Mouse (Mus musculus): ENCODE results near the gene C1qa. TPM values are rescaled to one million over a fixed set of nuclear protein-coding genes. Genes with fewer than 3 reads are reported as not detected.

The C1qa gene
- polyA plus RNA-seq, 1 experiment, result 258 TPM

DNA sequence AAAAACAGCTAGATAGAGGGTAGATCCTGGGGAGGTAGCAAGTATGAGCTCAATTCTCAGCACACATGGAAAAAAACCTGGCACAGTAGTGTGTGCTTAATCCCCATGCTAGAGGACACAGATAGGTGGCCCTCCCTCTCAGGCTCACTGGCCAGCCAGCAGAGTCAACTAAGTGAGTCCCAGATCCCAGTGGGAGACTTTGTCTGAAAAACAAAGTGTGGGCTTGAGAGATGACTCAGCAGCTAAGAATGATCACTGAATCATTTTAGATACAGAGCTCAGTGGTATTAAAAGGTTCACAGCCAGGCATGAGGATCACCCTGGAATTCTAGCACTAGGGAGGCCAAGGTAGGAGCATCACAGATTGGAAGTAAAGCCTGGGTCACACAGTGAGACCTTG lies 9.2 kb upstream of the C1qa start:
- TF ChIP-seq POLR2A (IDR thresholded peaks at IDR 0.05; ENCODE audit: control insufficient read depth, extremely low read depth, insufficient read depth, low read length, poor library complexity), result no peak
- no peak for TF ChIP-seq CTCF (IDR thresholded peaks at IDR 0.05; ENCODE audit: borderline replicate concordance, control insufficient read depth, extremely low read depth, insufficient read depth, low read length, poor library complexity)
- Histone ChIP-seq H3K27ac (ENCODE audit: control insufficient read depth, insufficient read depth, low read length) (no peak overlapping the region), H3K36me3 (ENCODE audit: control insufficient read depth, insufficient read depth, low read length) (no peaks in the 10 kb centered on the region), H3K4me3 (ENCODE audit: control insufficient read depth, insufficient read depth, low read length) (no peak overlapping the region), H3K4me1 (replicated peaks; ENCODE audit: control insufficient read depth, insufficient read depth, low read length) (no peaks in the 10 kb centered on the region), H3K27me3 (ENCODE audit: control insufficient read depth, insufficient read depth, low read length) (peaks cover 6% of the 10 kb centered on the region)
- no peak for DNase-seq

DNA sequence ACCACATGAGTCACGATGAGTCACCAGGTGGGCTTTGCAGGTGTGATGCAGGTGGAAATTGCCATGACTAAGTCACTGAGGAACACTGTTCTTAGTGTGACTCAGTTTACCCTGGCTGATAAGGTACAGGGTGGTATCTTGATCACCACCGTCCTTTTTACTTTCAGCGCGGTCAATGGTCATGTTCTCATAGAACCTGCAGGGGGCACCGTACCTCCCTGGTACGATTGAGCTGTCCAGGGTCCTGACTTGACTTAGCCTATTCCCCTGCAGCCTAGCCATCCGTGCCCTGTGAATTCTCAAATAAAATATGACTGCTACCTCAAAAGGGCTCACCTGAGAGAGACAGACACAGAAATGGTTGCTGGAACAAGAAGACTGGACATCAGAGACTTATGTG lies 8.4 kb upstream of the C1qa start:
- H3K27me3 ChIP-seq (ENCODE audit: control insufficient read depth, insufficient read depth, low read length), result peaks cover 6% of the 10 kb centered on the region
- peak; percentile 26 for DNase-seq
- H3K36me3 ChIP-seq (ENCODE audit: control insufficient read depth, insufficient read depth, low read length), result no peaks in the 10 kb centered on the region
- no peaks in the 10 kb centered on the region for H3K4me1 ChIP-seq (replicated peaks; ENCODE audit: control insufficient read depth, insufficient read depth, low read length)
- no peak overlapping the region for H3K4me3 ChIP-seq (ENCODE audit: control insufficient read depth, insufficient read depth, low read length)
- WGBS, result 20% methylated on average over 7 of the region's 7 CpGs
- no peak for TF ChIP-seq POLR2A (IDR thresholded peaks at IDR 0.05; ENCODE audit: control insufficient read depth, extremely low read depth, insufficient read depth, low read length, poor library complexity)
- TF ChIP-seq CTCF (IDR thresholded peaks at IDR 0.05; ENCODE audit: borderline replicate concordance, control insufficient read depth, extremely low read depth, insufficient read depth, low read length, poor library complexity), result peak; percentile 46; the same call in 1 of the 2 replicates
- no peak overlapping the region for H3K27ac ChIP-seq (ENCODE audit: control insufficient read depth, insufficient read depth, low read length)

DNA sequence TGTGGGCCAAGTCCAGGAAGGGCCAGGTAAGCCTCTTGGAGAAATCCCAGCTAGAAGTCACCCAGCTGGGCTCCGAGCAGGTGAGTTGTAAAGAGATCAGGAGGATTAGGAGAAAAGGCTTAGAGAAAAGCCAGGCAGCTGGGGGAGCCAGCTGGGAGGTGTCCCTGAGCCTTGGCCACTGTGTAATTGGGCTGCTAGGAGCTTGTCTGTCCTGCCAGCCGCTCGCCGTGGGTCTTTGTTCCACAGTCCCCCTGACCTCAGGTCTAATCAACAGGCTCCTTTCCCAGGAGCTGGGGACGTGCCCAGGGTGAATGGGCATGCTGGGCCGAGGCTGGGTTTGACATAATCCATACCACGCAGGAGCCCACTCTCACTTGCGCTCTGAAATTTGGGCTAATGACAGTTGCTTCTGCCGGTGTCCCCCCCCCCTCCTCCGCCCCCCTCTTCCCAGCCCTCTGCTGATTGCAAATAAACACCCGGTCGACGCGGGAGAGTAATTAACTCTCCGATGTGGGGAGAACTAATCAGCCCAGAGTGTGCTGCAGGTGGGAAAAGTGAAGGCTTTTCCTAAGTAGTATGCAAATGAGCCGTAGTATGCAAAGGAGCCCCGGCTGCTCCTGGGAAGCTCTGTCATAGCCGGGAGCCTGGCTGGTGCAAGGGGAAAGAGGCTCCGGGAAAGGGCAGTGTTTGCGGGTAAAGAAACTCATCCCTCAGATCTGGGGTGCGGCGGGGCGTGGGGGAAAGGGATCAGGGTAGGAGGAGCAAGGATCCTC lies 6.3 kb upstream of the C1qa start:
- H3K36me3 ChIP-seq (ENCODE audit: control insufficient read depth, insufficient read depth, low read length), result no peaks in the 10 kb centered on the region
- H3K4me1 ChIP-seq (replicated peaks; ENCODE audit: control insufficient read depth, insufficient read depth, low read length), result no peaks in the 10 kb centered on the region
- WGBS, result 6% methylated on average over 23 of the region's 23 CpGs
- DNase-seq, result no peak
- no peak overlapping the region for H3K27ac ChIP-seq (ENCODE audit: control insufficient read depth, insufficient read depth, low read length)
- TF ChIP-seq CTCF (IDR thresholded peaks at IDR 0.05; ENCODE audit: borderline replicate concordance, control insufficient read depth, extremely low read depth, insufficient read depth, low read length, poor library complexity) (no peak), POLR2A (IDR thresholded peaks at IDR 0.05; ENCODE audit: control insufficient read depth, extremely low read depth, insufficient read depth, low read length, poor library complexity) (no peak)
- H3K27me3 ChIP-seq (ENCODE audit: control insufficient read depth, insufficient read depth, low read length), result peaks cover 6% of the 10 kb centered on the region
- H3K4me3 ChIP-seq (ENCODE audit: control insufficient read depth, insufficient read depth, low read length), result no peak overlapping the region

DNA sequence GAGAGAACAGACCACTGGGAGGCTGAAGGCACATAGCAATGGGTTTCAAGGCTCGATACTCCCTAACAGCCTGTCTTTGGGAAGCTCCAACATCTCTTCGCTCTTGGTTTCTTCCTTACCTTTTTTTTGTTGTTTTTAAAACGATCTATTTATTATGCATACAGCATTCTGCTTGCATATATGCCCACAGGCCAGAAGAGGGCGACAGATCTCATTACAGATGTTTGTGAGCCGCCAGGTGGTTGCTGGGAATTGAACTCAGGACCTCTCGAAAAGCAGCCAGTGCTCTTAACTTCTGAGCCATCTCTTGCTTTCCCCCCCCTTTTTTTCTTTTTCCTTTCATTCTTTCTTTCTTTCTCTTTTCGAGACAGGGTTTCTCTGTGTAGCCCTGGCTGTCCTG lies 551 bp upstream of the C1qa start:
- no peak overlapping the region for H3K27ac ChIP-seq (ENCODE audit: control insufficient read depth, insufficient read depth, low read length)
- H3K36me3 ChIP-seq (ENCODE audit: control insufficient read depth, insufficient read depth, low read length), result no peaks in the 10 kb centered on the region
- H3K4me1 ChIP-seq (replicated peaks; ENCODE audit: control insufficient read depth, insufficient read depth, low read length), result no peaks in the 10 kb centered on the region
- 66% methylated on average over 7 of the region's 7 CpGs for WGBS
- no peak for TF ChIP-seq POLR2A (IDR thresholded peaks at IDR 0.05; ENCODE audit: control insufficient read depth, extremely low read depth, insufficient read depth, low read length, poor library complexity)
- no peak for TF ChIP-seq CTCF (IDR thresholded peaks at IDR 0.05; ENCODE audit: borderline replicate concordance, control insufficient read depth, extremely low read depth, insufficient read depth, low read length, poor library complexity)
- no peak overlapping the region for H3K4me3 ChIP-seq (ENCODE audit: control insufficient read depth, insufficient read depth, low read length)
- no peak for DNase-seq
- no peaks in the 10 kb centered on the region for H3K27me3 ChIP-seq (ENCODE audit: control insufficient read depth, insufficient read depth, low read length)

DNA sequence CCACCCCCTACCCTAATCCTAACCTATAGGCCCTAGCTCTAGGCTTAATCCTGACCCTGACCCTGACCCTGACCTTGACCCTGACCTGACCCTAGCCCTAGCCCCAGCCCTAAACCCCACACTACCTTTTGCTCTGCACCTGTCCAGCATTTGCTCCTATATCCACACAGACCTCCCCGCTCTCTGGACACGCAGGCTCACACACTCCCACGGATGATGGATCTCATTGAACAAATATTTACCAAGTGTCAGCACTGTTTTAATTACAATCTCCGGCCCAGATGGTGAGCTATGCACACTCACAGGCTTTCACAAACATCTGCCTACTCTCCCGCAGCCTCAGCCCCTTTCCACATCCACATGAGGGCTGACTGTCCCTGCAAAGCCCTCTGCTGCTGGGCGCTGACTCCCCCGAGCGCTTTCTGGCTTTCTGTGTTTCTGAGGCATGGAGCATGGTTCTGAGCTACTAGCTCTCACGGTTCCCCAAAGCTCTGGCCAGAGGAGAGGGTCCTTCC lies 462 bp downstream of the C1qa start:
- no peak overlapping the region for H3K27ac ChIP-seq (ENCODE audit: control insufficient read depth, insufficient read depth, low read length)
- WGBS, result 76% methylated on average over 9 of the region's 9 CpGs
- H3K36me3 ChIP-seq (ENCODE audit: control insufficient read depth, insufficient read depth, low read length), result no peaks in the 10 kb centered on the region
- DNase-seq, result no peak
- no peaks in the 10 kb centered on the region for H3K27me3 ChIP-seq (ENCODE audit: control insufficient read depth, insufficient read depth, low read length)
- H3K4me3 ChIP-seq (ENCODE audit: control insufficient read depth, insufficient read depth, low read length), result no peak overlapping the region
- H3K4me1 ChIP-seq (replicated peaks; ENCODE audit: control insufficient read depth, insufficient read depth, low read length), result no peaks in the 10 kb centered on the region
- TF ChIP-seq POLR2A (IDR thresholded peaks at IDR 0.05; ENCODE audit: control insufficient read depth, extremely low read depth, insufficient read depth, low read length, poor library complexity) (no peak), CTCF (IDR thresholded peaks at IDR 0.05; ENCODE audit: borderline replicate concordance, control insufficient read depth, extremely low read depth, insufficient read depth, low read length, poor library complexity) (no peak)

DNA sequence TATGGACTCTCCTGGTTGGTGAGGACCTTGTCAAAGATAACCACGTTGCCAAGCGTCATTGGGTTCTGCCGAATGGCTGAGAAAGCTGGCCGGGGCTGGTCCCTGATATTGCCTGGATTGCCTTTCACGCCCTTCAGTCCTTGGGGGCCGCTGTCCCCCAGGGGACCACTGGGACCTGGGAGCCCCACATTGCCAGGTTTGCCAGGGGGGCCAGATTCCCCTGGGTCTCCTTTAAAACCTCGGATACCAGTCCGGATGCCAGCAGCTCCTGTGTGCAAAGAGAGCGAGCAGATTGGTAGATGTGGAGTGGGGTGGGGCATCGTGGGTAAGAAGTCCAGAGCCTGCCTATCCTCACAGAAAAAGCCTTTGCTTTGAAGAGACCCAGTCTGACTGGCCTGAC lies 2.1 kb downstream of the C1qa start:
- Histone ChIP-seq H3K36me3 (ENCODE audit: control insufficient read depth, insufficient read depth, low read length) (no peaks in the 10 kb centered on the region), H3K4me3 (ENCODE audit: control insufficient read depth, insufficient read depth, low read length) (no peak overlapping the region), H3K27ac (ENCODE audit: control insufficient read depth, insufficient read depth, low read length) (no peak overlapping the region), H3K4me1 (replicated peaks; ENCODE audit: control insufficient read depth, insufficient read depth, low read length) (no peaks in the 10 kb centered on the region), H3K27me3 (ENCODE audit: control insufficient read depth, insufficient read depth, low read length) (no peaks in the 10 kb centered on the region)
- no peak for TF ChIP-seq POLR2A (IDR thresholded peaks at IDR 0.05; ENCODE audit: control insufficient read depth, extremely low read depth, insufficient read depth, low read length, poor library complexity)
- TF ChIP-seq CTCF (IDR thresholded peaks at IDR 0.05; ENCODE audit: borderline replicate concordance, control insufficient read depth, extremely low read depth, insufficient read depth, low read length, poor library complexity), result no peak
- no peak for DNase-seq
- WGBS, result 27% methylated on average over 10 of the region's 10 CpGs
